Mouse (Mus musculus): ENCODE measurements around the gene Rpl23a. TPM values are rescaled to one million over a fixed set of nuclear protein-coding genes. Genes with fewer than 3 reads are reported as not detected.

Gene Rpl23a
- total and polyA plus RNA-seq, 3 experiments = 2,992 to 3,939 (median 3,361) TPM

GRCm38 (mm10) chr11:78155674-78156073, 27.7 kb downstream of the Rpl23a start:
- Histone ChIP-seq H3K4me1 (ENCODE audit: control insufficient read depth in 1 of 2, insufficient read depth in 2 of 2) (peaks cover 0 to 14% of the 10 kb centered on the region in 2 experiments; a peak in 2 of 4 replicates), H3K27ac (ENCODE audit: insufficient read depth, low read depth) (no peak overlapping the region), H3K9ac (ENCODE audit: insufficient read depth, low read depth) (no peak overlapping the region), H3K79me2 (replicated peaks; ENCODE audit: control insufficient read depth, extremely low read depth, insufficient read depth, poor library complexity, severe bottlenecking) (no peaks in the 10 kb centered on the region; the same call in none of the 2 replicates), H3K36me3 (replicated peaks in 1 of 2; ENCODE audit: control insufficient read depth in 1 of 2, insufficient read depth in 1 of 2, low read length in 1 of 2) (peaks cover 77 to 98% of the 10 kb centered on the region in 2 experiments), H3K4me3 (replicated peaks in 1 of 3; ENCODE audit: low read depth in 2 of 3, low read length in 2 of 3, poor library complexity in 1 of 3) (no peak overlapping the region), H3K4me2 (ENCODE audit: insufficient read depth, low read depth, poor library complexity, severe bottlenecking) (no peak overlapping the region), H3K9me3 (replicated peaks; ENCODE audit: low read length) (no peaks in the 10 kb centered on the region), H3K27me3 (replicated peaks) (no peaks in the 10 kb centered on the region)
- in situ Hi-C loops (cut with MboI; ENCODE audit: low pct_ligation_motif_present, low pct_unique_long_range_greater_than_20kb, low sequenced_read_pairs) (no loop called here), dilution Hi-C loops (cut with MboI; ENCODE audit: extremely low pct_ligation_motif_present, extremely low pct_unique_long_range_greater_than_20kb, low sequenced_read_pairs) (no loop called here)
- TF ChIP-seq HCFC1 (IDR thresholded peaks at IDR 0.05; ENCODE audit: low read depth, low read length) (no peak), SMC3 (IDR thresholded peaks at IDR 0.05; ENCODE audit: low read depth, low read length) (no peak), BHLHE40 (IDR thresholded peaks at IDR 0.05; ENCODE audit: low read depth, low read length) (no peak), TBP (conservative IDR thresholded peaks at IDR 0.05; ENCODE audit: low read depth, low read length) (no peak), USF2 (conservative IDR thresholded peaks at IDR 0.05; ENCODE audit: low read depth, low read length) (no peak), JUND (conservative IDR thresholded peaks at IDR 0.05; ENCODE audit: low read depth, low read length) (no peak)
- DNase-seq (ENCODE audit: extremely low read depth) = no peak

- in situ Hi-C loops (cut with MboI; ENCODE audit: low pct_ligation_motif_present, low pct_unique_long_range_greater_than_20kb, low sequenced_read_pairs) = no loop called here
- dilution Hi-C loops (cut with MboI; ENCODE audit: extremely low pct_ligation_motif_present, extremely low pct_unique_long_range_greater_than_20kb, low sequenced_read_pairs) = no loop called here
Observed at GRCm38 (mm10) chr11:78153778-78154177, 29.6 kb downstream of the Rpl23a start.

More at GRCm38 (mm10) chr11:78153778-78154177, 29.6 kb downstream of the Rpl23a start:
- Histone ChIP-seq H3K4me2 (ENCODE audit: insufficient read depth, low read depth, poor library complexity, severe bottlenecking) (no peak overlapping the region), H3K9me3 (replicated peaks; ENCODE audit: low read length) (no peaks in the 10 kb centered on the region), H3K9ac (ENCODE audit: insufficient read depth, low read depth) (no peak overlapping the region), H3K4me1 (ENCODE audit: control insufficient read depth in 1 of 2, insufficient read depth in 2 of 2) (peaks cover 0 to 3% of the 10 kb centered on the region in 2 experiments; a peak in 1 of 4 replicates), H3K4me3 (replicated peaks in 1 of 3; ENCODE audit: low read depth in 2 of 3, low read length in 2 of 3, poor library complexity in 1 of 3) (no peak overlapping the region), H3K27me3 (replicated peaks) (no peaks in the 10 kb centered on the region), H3K27ac (ENCODE audit: insufficient read depth, low read depth) (no peak overlapping the region), H3K36me3 (replicated peaks in 1 of 2; ENCODE audit: control insufficient read depth in 1 of 2, insufficient read depth in 1 of 2, low read length in 1 of 2) (peaks cover 78 to 97% of the 10 kb centered on the region in 2 experiments), H3K79me2 (replicated peaks; ENCODE audit: control insufficient read depth, extremely low read depth, insufficient read depth, poor library complexity, severe bottlenecking) (no peaks in the 10 kb centered on the region; the same call in 1 of the 2 replicates)
- TF ChIP-seq CTCF (conservative IDR thresholded peaks at IDR 0.05 in 1 of 2, IDR thresholded peaks at IDR 0.05 in 1 of 2; ENCODE audit: low read depth in 2 of 2, low read length in 2 of 2) = no peak
- no peak for TF ChIP-seq CHD2 (IDR thresholded peaks at IDR 0.05; ENCODE audit: low read length)
- no peak for TF ChIP-seq POLR2A (IDR thresholded peaks at IDR 0.05; ENCODE audit: low read depth, low read length)
- no peak for TF ChIP-seq TBP (conservative IDR thresholded peaks at IDR 0.05; ENCODE audit: low read depth, low read length)
- TF ChIP-seq SMC3 (IDR thresholded peaks at IDR 0.05; ENCODE audit: low read depth, low read length) = no peak
- no peak for TF ChIP-seq ZMIZ1 (IDR thresholded peaks at IDR 0.05; ENCODE audit: low read depth, low read length)
- no peak for TF ChIP-seq ELF1 (IDR thresholded peaks at IDR 0.05; ENCODE audit: low read depth, low read length)
- no peak for TF ChIP-seq TCF12 (IDR thresholded peaks at IDR 0.05; ENCODE audit: low read depth, low read length)
- TF ChIP-seq RAD21 (IDR thresholded peaks at IDR 0.05; ENCODE audit: low read depth, low read length) = no peak
- TF ChIP-seq CHD1 (IDR thresholded peaks at IDR 0.05; ENCODE audit: low read depth, low read length) = no peak
- no peak for TF ChIP-seq JUN (IDR thresholded peaks at IDR 0.05; ENCODE audit: insufficient read depth, low read depth, low read length)
- no peak for TF ChIP-seq EP300 (IDR thresholded peaks at IDR 0.05; ENCODE audit: low read length)
- TF ChIP-seq ZC3H11A (IDR thresholded peaks at IDR 0.05; ENCODE audit: low read depth, low read length) = no peak
- TF ChIP-seq HCFC1 (IDR thresholded peaks at IDR 0.05; ENCODE audit: low read depth, low read length) = no peak
- no peak for TF ChIP-seq NELFE (IDR thresholded peaks at IDR 0.05; ENCODE audit: low read depth, low read length)
- TF ChIP-seq E2F4 (IDR thresholded peaks at IDR 0.05; ENCODE audit: insufficient replicate concordance, low read depth, low read length) = no peak
- DNase-seq (ENCODE audit: extremely low read depth) = no peak
